Mouse (Mus musculus) embryo, embryonic 9.5 days (tissue): Measurements from ENCODE around the gene Shroom3.

Source experiments
- DNase-seq: peaks from one replicate; pipeline ENCODE4 v3.0.0-alpha.2; 2017; ENCODE audit errors: extremely low spot score

Gene Shroom3

DNA sequence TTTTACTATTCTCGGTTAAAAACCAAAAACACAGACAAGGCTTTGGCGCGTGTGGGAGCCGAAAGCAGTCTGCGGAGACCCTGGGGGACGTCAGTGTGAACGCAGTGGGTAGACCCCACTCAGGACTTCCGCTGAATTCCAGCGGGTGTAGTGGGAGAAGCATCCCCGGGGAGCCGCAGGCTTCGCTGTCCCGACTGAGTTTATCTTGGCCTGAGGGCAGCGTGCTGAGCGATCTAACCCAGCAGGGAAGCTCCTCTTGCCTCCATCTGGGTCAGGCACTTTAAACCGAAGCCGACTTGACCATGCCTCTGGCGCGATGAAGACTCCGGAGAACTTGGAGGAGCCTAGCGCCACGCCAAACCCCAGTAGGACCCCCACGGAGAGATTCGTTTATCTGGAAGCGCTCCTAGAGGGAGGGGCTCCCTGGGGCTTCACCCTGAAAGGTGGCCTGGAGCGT lies at the start of gene Shroom3:
Gene Shroom3 (plus strand): TSS at position 85 of the 457 bp plus-strand sequence.
- no peak for DNase-seq

DNA sequence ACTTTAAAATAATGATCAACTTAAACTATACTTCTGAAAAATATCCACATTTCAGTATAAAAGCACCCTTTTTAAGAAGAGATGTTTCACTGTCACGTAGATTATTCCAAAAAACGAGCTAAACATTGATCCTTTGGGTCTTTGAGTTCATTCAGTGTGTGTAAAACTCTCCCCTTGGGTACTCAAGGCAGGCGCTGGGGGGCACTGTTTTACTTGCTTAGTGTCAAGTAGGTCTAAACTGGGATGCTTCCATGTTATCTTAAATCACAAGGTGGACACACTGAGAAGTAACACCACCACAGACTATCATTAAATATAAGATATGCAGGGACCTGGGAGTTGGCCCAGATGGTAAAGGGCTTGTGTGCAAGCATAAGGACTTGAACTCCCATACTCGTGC lies 49.7 kb upstream of the Shroom3 start:
- DNase-seq: no peak

DNA sequence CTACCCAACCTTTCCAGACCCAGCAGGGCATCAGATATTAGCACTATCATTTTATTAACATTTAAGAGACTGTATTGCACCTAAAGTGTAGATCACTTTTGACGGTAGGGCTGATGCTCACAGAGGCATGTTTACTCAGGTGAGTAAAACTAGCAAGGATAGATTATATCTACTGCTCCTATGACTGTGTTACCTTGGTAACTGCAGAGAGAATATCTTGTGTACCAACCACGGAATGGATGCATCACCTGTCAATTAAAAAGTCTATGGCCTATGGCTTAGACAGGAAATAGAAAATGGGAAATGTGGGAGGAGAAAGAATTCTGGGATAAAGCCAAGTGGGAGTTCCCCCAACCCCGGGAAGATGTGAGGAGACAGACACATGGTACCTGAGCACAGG lies 48.3 kb upstream of the Shroom3 start:
- no peak for DNase-seq

DNA sequence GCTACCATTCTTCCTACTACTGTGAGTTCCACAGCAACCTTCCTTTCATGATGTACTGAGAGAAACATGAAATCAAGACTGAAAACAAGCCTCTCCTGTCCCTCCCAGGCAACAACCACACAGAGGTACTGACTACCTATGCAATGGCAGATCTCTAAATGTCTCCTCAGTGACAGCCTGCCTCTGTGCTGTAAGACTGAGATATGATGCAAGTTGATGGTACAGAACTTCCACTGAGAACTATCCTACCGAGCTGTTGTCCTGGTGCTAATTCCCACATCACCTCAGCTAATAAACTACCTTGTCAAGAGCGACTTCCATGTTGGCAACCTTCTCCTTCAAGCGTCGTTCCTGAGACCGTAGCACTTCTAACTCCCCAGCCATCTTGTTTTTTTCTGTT lies 47.3 kb upstream of the Shroom3 start:
- no peak for DNase-seq

DNA sequence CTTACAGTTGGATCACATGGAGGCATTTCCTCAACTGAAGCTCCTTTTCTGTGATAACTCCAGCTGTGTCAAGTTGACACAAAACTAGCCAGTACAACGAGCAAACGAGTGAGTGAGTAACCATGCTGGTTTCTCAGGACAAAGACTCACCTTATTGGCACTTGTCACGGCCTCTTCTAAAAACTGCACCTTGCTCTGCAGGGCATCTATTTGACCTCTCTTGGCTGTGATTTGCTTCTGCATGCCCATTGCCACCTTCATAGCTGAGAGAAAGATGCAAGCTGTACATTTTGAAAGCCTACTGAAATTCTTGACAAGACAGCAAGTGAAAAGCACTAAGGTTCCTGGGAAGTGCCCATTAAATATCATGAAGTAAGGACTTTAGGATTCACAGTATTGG lies 42.4 kb upstream of the Shroom3 start:
- DNase-seq: no peak

DNA sequence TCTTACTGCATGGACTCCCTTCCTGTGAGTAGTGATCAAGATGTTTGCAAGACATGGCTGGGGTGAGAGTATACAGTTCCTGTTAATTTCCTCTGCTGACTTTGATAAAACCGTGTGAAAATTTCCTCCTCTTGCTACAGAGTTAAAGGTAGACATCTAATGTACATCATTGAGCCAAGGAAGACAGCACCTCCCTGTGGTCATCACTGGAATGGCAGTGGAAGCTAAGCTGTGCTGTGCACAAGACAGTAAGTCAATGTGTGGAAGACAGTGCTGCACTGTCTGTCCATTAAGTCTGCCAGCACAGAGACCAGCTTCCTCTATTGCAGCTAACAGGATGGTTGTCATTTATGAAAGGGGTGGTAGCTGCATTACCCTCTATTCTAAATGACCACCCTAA lies 27.0 kb upstream of the Shroom3 start:
- DNase-seq: peak; percentile 54

DNA sequence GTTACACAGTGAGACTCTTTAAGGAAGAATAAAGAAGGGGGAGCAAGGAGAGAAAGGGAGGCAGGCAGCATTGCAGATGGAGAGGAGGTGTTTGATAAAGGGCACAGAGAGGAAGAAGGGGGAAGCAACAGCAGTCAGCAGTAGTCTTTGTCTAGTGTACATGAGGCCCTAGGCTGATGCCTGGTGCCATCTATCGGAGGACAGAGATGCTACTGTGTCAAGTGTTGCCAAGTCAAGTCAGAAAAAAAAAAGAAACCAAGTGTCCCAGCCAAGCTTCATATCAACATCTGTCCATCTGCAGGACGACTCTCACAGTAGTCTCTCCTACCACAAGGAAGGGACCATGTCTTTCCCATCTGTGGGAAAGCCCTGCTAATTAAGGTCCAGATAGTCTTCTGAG lies 18.9 kb upstream of the Shroom3 start:
- no peak for DNase-seq

DNA sequence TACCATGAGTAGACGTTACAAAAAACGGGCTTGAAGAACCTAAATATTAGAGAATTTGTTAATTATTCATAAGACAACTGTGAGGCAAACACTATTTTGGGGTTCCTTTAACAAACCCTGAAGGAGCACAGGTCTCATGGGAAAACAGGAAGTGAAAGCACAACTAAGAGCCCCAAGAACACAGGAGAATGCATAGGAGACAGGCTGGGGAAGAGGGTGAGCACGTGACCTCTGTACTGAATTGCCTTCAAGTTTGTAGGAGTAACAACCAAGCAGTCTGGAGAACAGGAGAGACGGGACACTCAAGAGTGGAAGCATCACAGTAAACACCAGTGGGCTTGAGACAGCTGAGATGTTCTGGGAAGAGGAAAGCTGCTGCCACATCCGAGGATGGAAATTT lies 16.4 kb upstream of the Shroom3 start:
- DNase-seq: no peak

DNA sequence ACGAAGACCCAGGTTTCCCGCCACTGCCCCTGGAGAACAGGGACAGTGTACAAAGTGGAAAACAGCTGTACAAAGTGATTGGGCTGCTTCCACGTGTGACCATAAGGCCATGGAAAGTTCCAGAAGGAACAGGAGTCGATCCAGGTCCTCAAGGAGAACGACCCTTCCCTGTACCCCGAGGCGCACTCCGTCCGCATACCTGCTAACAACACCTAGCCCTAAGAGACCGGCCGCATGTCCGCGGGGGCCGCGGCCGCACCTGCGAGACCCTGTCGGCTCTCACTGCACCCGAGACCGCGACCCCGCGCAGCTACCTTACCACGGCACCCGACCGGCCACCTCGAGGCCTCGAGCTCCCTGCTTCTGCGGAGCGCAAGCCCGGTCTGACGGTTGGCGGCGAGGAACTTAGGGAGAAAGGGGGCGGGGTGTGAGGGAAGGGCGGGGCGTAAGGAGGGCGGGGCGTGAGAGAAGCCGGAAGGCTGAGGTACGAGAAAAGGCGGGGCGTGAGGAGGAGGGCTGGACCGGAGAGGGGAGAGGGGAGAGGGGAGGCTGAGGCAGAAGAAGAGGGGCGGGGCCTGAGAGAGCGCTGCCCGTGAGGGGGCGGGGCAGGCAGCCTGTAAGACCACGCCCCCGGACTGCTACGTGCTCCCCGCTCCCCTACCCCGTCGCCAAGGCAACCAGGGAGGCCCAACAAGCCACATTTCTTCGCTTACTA lies 8.2 kb upstream of the Shroom3 start, which contains the start of gene Ccdc158:
Gene Ccdc158 (minus strand): TSS at position 413 of the 715 bp plus-strand sequence.
- peak; percentile 93 for DNase-seq

DNA sequence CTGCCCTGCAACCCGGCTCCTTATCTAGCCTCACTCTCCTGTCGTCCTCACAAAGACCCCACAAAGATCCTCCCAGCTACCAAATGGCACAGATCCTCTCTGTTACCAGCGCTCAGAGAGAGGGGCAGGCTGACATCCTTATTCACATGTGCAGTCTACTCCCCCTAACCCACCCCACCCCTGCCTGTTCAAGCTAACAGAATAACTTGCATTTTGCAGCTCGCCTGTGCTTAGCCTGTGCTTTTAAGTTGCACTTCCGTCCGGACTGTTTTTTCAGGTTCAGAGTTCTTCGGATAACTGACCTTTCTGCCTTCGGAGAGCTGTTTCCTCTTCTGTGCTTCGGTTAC lies 7.7 kb upstream of the Shroom3 start:
- DNase-seq: no peak

DNA sequence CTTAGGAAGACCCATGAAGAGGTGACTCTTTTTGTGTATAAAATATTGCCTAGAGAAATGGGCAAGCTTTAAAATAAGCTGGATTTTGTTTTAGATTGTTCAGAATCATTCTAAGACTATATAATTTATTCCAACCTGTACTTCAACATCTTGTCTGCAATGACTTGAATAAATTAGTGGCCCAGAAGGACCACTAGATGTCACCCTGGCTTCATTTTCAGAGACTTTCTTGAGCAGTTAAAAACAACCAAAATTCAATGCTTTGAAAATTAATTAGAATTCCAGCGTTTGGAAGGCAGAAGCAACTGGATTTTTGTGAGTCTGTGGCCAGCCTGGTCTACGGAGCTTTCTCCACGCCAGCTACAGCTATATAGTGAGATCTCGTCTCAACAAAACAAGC lies 3.8 kb upstream of the Shroom3 start:
- peak; percentile 51 for DNase-seq

DNA sequence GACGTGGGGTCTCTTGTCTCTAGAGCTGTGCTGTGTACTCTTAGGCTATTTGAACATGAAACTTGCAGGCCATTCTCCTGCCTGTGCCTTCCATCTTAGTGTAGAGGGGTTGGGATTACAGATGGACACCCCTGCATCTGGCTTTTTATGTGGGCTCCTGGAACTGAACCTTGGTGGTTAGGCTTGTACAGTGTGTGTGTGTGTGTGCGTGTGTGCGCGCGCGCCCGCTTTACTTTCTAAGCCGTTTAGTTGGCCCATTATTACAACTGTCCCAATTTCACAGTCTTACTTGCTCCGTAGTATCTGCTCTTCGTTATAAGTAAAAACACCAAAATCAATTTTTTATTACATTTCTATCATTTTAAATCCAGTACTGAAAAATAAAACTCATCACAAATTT lies 1.4 kb upstream of the Shroom3 start:
- no peak for DNase-seq

DNA sequence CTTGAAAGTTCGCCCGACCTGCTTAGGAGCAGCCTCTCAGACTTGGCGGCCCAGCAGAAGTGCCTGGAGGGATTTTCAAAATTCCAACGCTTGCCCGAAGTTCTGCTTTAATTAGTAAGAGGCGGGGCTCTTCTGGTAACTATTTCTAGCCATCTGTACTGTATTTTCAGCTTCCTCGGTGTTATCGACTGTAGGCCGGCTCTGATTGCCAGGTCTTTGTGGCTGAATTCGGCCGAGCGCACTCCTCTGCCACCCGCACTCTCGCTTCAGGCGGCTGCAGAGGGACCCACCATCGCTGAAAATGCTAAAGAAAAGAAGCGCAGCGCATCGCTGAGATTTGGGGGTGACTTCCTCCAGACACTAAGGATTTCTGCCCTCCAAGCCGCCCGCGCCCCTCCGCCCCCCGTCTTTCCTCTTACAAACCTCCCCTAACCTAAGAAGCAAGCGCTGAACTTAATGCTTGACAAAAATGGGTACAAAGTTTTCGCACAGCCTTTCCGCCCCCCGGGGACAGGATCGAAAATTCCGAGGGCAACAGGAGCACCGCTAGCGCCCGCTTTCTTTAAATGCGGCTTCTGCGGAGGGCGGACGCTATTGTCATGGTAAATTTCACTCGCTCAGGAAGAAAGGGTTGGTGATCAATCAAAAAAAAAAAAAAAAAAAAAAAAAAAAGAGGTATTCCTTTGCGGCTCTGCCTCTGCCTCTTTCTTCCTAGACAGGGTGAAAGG lies 450 bp upstream of the Shroom3 start:
- DNase-seq: peak; percentile 70

DNA sequence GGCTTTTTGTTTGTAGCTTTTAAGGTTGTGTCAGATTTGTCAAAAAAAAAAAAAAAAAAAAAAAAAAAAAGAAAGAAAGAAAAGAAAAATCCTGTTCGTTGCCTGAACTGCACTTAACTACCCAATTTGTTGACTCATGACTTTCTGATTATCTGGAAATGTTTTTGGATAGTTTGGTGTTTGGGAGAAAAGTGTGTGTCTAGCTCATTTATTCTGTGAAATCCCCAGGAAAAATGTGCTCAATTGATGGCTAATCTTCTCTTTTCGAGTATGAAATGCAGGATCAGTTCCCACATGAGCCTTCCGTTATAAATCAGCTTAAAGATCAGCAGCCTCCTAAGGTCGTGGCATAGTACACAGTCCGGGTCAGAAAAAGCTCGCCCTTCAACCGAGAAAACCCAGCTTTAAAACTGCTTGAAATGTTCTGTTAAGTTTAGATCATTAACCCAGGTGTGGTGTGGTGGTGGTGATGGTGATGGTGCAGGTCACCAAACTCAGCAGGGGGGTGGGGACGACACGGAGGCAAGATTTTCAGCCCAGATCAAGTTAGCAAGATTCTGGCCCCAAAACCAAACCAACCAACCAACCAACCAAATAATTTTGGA lies 738 bp downstream of the Shroom3 start:
- no peak for DNase-seq

DNA sequence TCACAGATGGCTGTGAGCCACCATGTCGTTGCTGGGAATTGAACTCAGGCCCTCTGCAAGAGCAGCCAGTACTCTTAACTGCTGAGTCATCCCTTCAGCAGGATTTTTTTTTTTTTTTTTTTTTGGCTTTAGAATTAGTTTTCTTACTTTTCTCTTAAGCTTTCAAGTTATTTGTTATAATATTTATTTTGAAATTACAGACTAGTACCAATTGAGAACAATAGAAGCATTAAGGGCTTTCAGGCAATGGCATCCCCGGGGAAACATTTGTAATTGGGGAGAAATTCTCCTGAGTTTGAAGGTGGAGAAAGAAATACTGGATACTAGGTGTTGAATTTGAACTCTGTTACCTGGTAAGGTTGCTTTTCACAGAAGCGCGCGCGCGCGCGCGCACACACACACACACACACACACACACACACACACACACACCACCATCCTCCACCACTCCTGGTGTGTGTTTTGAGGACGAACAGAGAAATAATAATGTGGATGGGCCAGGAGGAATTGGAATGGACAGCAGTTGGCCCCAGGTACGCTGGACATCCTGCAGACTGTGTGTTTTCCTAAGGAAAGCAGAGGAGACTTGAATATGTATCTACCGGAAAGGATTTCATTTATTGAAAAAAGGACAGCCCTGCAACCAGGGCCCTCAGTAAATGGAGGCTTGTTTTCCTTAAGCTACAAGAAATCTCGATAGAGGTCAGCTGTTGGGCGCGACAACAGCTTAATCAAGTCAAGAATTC lies 1.7 kb downstream of the Shroom3 start:
- no peak for DNase-seq

DNA sequence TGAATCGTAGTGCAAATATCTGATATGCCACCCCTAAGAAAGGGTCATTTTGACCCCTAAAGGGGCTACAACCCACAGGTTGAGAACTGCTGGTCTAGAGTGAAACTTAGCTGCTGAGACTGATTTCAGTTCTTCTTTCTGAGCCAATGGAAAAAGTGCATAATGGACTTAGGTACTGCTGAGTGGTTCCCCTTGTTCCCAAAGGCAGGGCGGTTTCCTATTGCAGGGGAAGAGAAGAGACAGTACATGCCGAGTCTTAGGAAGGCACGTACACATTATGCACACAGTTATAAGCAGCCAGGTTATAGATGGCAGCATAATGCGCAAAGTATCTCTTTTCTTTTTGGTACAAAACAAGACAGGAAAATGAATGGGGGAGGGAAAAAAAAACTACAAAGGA lies 4.9 kb downstream of the Shroom3 start:
- no peak for DNase-seq

DNA sequence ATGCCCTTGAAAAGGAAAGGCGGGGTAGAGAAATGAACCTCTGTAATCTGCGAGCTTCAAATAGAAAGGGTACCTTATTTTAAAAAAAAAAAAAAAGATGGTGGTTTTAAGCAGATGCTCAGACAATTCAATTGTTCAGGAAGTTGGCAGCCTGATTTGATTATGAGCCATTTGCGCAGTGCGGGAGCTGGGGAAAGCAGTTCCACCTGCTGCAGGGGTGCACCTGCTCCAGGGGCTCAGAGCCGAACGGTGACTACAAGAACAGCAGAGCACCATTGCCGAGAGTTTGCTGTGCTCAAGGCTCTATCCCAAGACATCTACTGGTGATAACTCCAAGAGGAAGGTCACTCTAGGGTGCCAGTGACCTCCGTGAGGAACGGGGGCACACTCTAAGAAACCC lies 5.3 kb downstream of the Shroom3 start:
- no peak for DNase-seq

DNA sequence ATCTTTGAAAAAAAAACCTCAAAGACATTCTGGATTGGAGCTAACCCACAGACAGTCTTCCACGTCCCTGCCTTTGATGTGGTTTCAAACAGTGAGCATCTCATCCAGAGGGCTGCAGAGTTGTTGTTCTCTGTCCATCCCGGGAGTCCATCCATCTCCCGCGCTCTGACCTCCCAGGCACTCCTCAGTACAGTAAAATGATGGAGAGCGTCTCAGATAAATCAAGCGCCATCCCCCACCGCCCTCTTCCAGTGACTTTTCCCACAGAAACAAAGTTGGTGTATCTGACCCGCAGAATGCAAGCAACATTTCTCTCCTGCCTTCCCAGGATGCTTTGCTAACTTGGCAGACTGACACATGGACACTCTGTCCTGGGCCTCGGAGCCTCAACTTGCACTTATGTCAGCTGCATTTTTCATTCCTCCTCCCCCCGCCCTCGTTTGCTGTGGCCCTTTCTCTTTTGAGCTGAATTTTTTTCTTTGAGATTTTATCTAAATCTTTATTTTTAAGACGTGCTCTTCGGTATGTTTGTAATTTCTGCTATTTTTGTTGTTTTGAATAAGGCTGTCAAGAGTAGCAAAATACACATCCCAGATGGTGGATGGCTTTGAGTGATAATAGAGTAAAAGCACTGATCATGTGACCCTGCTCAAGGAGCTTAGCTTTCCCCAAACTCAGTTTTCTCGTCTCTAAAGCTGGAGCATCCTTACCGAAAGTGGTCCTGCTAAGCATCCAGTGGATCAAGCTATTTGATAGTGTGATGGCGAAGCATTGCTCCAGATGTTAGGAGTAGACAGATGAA lies 9.2 kb downstream of the Shroom3 start:
- DNase-seq: no peak

DNA sequence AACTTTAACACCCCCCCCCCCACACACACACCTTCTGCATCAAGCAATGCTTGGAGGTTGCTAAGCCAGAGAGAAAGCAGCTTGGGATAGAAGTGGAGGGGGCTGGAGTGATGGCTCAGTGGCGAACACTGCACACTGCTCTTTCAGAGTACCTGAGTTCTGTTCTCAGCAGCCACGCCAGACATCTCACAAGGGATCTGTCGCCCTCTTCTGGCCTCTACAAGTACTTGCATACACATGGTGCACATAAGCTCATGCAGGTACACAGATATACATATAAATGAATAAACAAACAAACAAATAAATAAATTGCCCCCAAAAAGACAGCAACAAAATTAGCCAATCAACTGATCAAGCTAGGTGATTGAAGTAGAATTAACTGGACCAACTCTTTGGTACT lies 10.5 kb downstream of the Shroom3 start:
- DNase-seq: no peak

DNA sequence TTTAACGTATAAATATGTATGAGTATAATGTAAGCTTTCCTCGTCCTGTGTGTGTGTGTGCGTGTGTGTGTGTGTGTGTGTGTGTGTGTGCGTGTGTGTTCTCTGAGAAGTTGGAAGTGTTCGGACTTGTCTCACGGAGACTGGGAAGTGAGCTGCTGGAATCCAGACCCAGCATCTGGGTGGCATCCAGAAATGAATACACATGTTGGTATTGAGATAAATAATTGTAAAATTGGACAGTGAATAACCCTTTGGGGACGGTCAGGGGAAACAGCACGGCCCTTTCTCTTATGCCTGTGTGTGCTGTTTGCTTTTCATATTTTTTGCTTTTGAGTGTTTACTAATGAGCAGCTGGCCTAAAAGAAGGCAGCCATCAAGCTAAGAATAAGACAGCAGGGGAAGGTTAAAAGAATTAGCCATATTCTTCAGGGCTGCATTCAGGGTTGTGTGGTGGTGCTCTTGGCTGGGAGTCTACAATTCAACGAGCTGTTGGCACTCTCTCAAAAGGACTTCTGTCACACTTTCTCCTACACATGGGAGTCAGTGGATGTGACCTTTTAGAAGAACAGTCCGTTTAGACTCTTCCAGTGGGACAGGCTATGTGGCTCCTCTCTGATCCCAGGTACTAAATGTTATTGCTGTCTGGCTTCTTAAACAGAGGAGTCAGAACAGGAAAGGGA lies 11.2 kb downstream of the Shroom3 start:
- no peak for DNase-seq
